Mouse (Mus musculus) naive thymus-derived CD4-positive, alpha-beta T cell, adult 2 months (primary cell): Measurements from ENCODE around the gene Cadps2.

Source experiments
- DNase-seq: peaks from one replicate; pipeline ENCODE4 v3.0.0-alpha.2; 2011; ENCODE audit warnings: low read depth

The Cadps2 gene

GRCm38 (mm10) chr6:23252196-23253135, 586.8 kb downstream of the Cadps2 start:
- DNase-seq: no peak

GRCm38 (mm10) chr6:23251431-23251830, 587.8 kb downstream of the Cadps2 start:
- no peak for DNase-seq

DNA sequence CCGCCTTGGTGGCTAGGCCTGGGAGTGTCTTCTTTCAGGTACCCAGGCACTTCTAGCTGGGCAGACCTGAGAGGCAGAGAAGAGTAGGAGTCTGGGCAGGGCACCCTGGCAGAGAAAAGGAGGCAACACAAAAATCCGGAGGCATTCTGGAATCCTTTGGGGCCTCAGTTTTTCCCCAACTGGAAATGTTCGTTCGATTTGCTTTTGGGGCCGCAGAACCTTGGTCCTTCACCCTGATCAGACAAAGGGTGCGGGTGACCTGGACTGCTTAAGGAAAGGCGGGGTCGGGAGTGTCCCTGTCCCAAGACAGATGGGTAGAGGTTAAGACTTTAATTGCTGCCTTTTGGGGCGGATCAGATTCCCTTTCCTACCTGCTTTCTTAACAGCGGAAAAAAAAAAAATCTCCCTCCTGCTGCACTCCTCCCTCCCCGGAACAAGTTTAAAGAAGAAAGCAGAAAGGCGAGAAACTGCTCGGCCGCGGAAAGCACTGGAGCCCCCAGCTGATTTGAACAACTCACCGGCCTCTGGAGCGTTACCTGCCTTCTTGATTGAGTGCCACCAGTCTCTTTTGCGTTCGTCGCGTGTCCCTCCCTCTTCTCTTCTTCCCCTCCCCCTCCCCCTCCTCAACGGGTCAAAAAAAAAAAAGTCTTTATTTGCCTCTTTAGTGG, 588.8 kb downstream of the Cadps2 start:
- no peak for DNase-seq

GRCm38 (mm10) chr6:23249616-23250287, 589.5 kb downstream of the Cadps2 start:
- DNase-seq: no peak

DNA sequence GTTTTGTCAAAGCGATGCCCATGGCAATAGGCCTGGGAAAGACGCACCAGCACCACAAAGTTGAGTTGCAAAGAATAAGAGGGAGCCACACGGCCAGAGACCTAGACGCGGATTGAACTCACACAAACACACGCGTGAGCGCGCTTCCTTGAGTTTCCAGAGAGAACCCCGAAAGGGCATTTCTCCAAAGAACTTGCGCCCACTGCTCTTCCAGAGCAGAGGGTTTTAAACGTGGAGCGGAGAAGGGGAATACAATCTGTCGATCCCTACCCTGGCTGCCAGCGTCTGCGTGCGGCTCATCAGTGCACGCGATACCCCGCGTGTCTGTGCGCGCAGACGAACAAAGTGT, 590.2 kb downstream of the Cadps2 start:
- no peak for DNase-seq

DNA sequence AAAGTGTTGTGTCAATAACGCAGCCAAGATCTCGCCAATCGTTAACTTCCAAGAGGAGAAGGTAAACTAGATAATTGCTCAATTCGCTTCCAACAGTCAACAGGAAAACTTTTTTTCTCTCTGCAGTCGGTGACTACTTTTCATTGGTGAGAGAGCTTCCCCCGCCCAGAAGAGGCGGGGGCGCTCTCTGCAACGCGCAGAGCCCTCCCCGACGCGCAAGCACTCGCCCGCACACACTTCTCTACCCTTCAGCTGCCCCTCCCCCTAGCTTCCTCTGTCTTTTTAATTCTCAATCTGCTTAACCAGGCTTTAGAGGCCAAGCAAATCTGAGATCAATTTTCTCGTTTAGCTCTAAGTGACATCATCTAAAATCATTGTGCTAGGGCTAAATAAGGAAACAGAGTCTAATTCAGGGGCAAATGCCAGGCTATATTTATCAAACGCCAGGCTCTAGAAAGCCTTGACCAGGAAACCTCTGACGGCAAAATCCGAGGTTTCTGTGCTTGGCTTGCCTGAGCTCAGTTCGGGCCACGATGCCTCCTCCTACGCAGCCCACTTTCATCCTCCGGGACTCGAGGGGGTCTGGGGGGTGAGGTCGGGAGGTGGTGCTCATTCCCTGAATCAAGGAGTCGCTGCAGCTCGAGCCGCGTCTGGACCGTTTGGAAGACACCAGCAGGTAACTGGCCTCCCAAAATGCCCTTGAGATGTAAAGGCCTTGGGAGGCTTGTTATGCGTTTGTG, 590.7 kb downstream of the Cadps2 start, which contains the start of gene Fezf1:
TSS of gene Fezf1 (minus strand) at position 50 of the 740 bp plus-strand sequence.
- DNase-seq: no peak

DNA sequence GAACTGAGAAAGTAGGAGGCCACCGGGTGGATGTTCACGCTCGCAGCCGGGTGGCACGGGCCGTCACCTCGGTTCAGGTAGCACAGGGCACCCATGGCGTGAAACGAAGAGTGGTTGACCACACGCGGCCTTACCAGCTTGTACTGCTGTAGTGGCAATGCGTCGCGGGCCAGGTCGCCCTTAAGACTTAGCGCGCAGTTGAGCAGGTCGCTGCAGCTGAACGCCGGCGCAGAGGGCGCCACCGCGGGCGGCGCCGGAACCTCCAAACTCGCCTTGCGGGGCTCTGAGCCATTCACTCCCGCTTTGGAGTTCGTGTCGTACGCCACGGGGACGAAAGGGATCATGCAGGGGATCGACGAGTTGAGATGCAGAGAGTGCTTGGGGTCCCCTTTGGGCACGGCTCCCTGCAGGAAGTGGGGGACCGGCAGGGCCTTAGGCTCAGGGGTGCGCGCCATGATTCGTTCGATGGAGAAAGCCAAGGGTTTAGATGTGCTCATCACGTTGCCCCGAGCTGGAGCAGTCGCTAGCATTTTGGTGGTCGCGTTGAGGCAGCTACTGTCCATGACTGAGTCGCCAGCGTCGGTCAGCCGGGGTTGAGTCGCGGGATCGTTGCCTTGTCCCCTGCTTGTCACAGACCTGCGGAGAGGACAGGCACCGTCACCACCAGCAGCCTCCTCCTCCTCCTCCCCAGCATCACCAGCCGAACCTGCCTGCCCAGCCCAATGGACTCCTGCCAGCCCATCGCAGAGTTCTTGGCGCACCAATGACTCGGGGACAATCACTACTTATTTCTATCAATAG, 591.5 kb downstream of the Cadps2 start:
- no peak for DNase-seq

DNA sequence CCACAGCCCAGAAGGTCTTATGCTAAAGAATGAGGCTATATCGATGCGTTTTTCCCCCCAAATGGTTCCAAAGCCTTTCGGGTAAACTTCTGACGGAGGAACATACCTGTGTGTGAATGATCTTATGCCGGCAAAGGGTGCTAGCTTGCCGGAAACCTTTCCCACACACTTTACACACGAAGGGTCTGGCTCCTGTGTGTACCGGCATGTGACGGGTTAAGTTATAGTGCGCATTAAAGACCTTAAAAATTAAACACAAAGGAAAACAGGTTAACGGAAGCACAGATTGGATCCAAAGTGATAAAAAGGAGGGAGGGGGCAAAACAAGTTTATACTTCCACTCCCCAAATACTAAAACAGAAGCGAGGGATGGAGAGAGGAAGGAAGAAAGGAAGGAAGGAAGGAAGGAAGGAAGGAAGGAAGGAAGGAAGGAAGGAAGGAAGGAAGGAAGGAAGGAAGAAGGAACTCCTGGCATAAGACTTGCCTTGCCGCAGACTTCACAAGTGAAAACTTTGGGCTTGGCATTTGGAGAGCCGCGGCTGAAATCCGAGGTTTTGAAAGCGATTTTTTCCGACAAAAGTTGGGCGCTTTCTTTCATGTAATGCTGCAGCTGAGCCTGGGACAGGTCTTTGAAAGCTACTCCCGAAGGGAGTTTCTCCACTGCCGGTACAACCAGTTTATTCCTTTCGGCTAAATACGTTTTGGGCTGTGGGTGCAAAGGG, 592.3 kb downstream of the Cadps2 start:
- DNase-seq: no peak

GRCm38 (mm10) chr6:23246061-23246789, 593.0 kb downstream of the Cadps2 start:
- DNase-seq: no peak

DNA sequence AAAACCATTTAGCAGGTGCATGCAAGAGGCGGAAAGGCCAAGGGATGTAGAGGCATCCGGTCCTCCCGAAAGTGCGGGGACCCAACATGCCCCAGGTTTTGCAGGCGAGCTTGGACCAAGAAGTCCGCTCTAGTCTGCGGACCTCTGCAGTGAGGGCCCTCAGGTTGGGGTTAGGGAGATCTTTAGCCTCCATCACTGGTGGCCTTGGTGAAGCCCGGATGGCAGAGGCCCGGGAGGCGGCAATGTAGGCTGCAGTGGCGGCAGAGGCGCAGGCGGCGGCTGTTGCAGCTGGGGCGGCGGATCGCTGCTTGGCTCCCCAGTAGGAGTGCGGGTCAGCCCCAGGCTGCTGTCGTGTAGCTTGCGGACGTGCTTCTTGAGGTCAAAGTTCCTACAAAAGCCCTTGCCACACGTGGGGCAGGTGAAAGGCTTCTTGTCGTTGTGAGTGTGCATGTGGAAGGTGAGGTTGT, 593.6 kb downstream of the Cadps2 start:
- DNase-seq: no peak

GRCm38 (mm10) chr6:23245121-23245520, 594.1 kb downstream of the Cadps2 start:
- no peak for DNase-seq

DNA sequence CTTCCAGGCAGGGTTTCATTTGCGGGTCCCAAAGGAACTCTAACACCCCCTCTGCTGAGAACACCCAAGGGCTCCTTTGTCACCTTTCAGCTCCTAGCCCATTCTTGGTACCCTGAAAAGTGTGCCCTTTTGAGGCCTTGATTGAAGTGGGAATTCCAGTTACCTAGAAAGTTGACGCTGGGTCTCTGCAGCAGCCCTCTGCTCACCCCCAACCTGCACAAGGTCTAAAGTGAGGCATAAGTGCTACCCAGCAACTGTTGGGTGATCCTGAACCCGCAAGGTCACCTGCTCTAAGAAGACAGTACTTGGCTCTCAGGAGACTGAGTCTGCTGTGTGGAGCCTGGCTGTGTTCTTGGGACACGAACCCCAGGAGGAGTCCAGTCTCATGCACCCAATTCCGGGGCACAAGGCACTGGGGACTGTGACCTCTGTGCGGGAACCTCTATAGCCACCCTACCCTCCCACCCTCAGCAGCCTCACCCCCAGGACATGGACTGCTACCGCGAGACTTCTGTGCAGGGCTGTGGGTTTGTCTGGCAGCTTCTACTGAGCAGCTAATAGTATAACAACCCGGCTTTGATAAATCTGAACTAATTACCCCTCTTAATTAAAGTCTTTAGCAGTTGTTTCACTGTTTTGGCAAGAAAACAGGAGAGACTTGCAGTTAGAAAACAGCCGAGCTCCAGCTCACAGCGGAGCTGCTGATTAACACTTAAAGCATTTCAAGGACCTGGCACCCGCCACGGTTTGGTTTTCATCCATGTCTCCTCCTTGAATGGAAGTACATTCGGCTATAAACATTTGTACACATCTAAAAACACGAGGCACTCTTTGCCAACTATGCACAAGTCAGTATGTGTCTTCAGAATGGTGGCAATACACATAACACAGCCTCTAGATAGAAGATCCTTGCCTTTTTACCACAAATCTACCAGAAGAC, 595.1 kb downstream of the Cadps2 start:
- DNase-seq: no peak
